Mouse (Mus musculus) liver, embryonic 14.5 days (tissue): ENCODE measurements around the gene Msantd2.

Experiments used
- CTCF ChIP-seq: IDR thresholded peaks from 2 replicates; pipeline ENCODE4 v1.5.1; 2016; ENCODE audit warnings: antibody characterized with exemption, low read depth, control low read depth
- EP300 ChIP-seq: IDR thresholded peaks from 2 replicates; pipeline ENCODE4 v1.6.1; 2016; ENCODE audit warnings: antibody characterized with exemption, low read depth

GRCm38 (mm10) chr9:37485146-37485545, 4.0 kb upstream of the Msantd2 start:
- TF ChIP-seq CTCF (no peak), EP300 (no peak)
